Mouse (Mus musculus) c-Kit-negative CD71-positive TER-119-positive erythroid progenitor cells, embryonic 14.5 days (primary cell): ENCODE data around the gene Enho.

Experiments used
- DNase-seq: peaks from one replicate; pipeline ENCODE4 v3.0.0-alpha.2; 2013; ENCODE audit warnings: low read depth, low spot score

Enho gene

GRCm38 (mm10) chr4:41633001-41633400 lies 7.1 kb downstream of the Enho start:
- no peak for DNase-seq

DNA sequence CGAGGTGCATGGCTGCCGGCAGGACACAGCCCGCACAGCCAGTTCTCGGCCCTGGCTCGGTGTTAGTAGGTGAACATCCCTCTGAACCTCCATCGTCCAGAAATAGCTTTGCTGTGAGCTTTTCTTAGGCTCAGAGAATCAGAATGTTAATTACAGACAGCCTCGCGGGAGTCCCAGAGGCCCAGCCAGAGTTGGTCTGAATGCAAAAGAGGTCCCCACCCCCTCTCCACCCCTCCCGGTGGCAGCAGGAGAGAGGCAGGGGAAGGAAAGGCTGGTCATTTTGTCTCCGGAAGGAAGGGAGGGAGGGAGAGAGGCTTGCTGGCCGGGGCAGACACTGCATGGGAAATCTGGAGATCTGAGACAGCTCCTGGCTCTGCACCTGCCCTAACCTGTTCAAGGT lies 8.7 kb downstream of the Enho start:
- no peak for DNase-seq

DNA sequence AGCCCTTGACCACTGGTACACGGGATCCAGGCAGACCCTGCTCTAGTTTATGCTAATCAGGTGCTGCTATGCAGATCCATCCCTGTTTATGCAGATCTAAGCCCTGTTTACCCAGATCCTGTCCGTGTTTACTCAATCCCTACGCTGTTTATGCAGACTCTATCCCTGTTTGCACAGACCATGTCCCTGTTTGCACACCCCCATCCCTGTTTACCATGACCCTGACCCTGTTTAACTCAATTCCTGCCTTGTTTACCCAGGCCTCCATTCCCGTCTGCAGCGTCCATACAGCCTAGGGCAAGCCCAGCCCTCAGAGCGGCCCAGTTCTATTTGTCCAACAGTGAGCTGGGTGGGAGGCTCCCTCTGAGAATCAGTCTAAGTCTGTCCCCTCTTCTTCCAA lies 9.9 kb downstream of the Enho start:
- no peak for DNase-seq

- no peak for DNase-seq
Measured at GRCm38 (mm10) chr4:41628202-41628927, 11.8 kb downstream of the Enho start.

GRCm38 (mm10) chr4:41622071-41622470 lies 18.1 kb downstream of the Enho start:
- no peak for DNase-seq

GRCm38 (mm10) chr4:41618916-41619746 lies 21.0 kb downstream of the Enho start:
- no peak for DNase-seq

- no peak for DNase-seq
Measured at GRCm38 (mm10) chr4:41615661-41616599, 24.2 kb downstream of the Enho start.

GRCm38 (mm10) chr4:41614156-41614555 lies 26.0 kb downstream of the Enho start:
- peak; percentile 21 for DNase-seq

- no peak for DNase-seq
Measured at GRCm38 (mm10) chr4:41612166-41612565, 28.0 kb downstream of the Enho start.

DNA sequence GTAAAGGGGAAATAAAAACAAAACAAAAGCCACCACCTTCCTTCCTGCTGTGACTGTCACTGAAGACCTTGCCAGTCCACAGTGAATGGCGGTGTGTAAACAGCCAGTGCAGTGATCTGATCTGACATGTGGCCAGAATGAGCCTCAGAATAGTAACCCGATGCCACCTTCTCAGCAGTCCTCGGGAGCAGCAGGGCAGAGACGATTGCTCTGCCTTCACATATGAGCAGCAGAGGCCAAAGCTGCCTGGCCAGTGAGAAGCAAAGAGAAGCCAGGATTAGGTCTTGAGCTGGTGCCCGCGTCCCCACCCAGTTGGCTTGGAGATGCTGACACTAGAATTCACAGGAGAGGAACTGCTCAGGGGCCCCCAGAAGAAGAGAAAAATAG lies 29.5 kb downstream of the Enho start:
- no peak for DNase-seq

DNA sequence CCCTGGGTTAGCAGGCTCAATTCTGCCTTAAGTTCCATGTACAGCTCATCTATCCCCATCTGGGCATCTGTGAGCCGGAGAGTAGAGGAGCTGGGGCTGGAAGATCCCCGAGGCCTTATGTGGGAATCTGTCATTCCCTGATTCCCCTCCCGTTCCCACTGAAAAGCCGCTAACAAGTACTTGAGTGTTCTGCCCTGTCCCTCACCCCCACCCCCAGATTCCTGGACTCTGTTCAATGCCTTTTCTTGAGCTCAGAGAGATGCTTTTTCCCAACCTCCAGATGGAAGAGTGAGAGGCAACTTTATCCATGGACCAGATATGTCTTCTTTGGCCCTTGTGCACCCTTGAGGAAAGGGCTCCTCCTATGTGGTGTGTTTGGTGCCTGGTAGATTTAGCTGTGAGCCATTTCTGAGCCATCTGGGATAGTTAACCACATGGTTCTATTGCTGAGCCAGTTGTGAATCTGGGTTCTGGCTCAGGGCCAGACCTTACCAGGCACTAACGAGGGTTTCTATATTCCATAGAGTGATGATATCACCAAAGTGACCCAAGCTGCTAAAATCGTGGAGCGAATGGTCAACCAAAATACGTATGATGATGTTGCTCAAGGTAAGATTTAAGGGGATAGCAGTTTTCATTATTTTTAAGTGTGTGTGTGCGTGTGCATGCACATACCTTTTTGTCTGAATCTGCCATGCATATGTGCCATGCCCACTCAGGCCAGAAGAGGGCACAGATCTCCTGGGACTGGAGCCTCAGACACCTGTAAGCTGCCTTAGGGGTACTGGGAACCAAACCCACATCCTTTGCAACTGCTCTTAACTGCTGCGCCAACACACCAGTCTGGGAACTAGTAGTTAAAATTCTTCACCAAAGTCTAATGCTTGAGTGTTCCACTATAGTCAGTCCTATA lies 30.2 kb downstream of the Enho start:
- DNase-seq, result no peak

DNA sequence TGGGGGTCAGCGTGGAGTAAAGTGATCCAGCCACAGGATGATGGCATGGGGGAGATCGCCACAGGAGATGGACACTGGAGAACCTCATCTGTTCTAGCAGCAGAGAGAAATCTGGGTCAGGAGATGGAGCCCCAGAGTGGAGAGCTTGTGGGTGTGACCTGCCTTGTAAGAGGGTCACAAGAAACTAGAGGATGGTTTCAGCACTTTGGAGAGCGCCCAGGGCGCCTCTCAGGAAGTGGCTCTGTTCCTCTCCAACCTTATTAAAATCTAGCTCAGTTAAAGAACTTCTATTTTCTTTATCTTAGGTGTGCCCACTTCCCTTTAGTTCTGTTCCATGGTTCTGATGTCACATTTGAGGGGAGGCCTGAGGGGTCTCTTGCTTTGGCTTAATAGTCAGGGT lies 33.3 kb downstream of the Enho start:
- DNase-seq, result no peak

- DNase-seq, result no peak
Measured at GRCm38 (mm10) chr4:41604476-41605396, 35.4 kb downstream of the Enho start.

- DNase-seq, result no peak
Measured at GRCm38 (mm10) chr4:41602818-41603217, 37.3 kb downstream of the Enho start.
